Mouse (Mus musculus): ENCODE results near the gene Hcar2.

The Hcar2 gene

GRCm38 (mm10) chr5:123865365-123865764 is at the start of gene Hcar2:
Hcar2 (minus strand) TSS chr5:123865499.
- no peak for DNase-seq (ENCODE audit: low read depth, low spot score)

GRCm38 (mm10) chr5:123914852-123915251 is 49.6 kb upstream of the Hcar2 start:
- DNase-seq (ENCODE audit: low read depth, low spot score): no peak

DNA sequence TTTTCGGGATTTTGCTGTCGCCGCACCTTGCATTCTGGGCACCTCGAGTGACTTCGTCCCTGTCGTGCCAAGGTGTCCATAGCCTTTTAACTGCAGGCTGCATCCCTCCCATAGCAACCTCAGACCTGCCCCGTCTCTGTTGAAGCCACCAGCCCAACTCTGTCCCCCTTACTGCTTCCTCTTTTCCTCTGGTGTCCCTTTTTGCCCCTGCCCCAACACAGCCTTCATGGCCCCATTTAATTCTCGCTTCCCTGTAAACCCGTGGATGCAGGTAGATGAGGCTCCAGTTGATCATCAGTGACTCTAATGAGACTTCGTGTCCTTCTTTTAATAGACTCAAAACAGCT is 42.3 kb upstream of the Hcar2 start:
- DNase-seq (ENCODE audit: low read depth, low spot score): no peak

- peak; percentile 98 for DNase-seq (ENCODE audit: low read depth, low spot score)
These were observed 41.8 kb upstream of the Hcar2 start, which contains the start of gene Denr for GRCm38 (mm10) chr5:123906976-123907630. Denr (plus strand) TSS chr5:123907175.

- DNase-seq (ENCODE audit: low read depth, low spot score): no peak
These were observed 41.1 kb upstream of the Hcar2 start for GRCm38 (mm10) chr5:123906146-123906975.

DNA sequence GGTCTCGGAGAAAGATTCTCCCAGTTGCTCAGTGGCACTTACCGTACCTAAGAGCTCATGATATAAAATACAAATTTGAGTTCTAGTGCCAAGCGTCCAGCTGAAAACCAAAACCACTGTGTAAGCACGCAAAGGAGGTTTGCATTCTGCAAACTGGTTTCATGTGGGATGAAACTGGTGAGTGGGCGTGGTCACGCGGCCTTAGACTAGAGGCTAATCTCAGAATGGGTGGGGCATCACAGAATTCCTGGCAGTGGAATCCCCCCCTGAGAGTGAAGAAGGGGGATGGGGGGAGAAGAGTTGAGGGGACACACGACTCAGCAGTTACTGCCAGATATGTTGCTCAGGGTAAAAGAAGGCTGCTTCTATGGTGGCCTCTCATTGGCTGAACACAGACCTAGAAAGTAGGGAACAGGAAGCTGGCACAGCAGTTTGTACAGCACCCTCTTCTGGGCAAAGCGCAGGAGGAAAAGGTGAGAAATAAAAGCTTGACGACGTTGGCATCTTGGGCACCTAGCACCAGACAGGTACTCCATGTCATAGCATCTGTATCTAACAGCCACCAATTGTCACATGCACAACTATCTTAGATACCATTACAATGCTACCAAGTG is 38.9 kb upstream of the Hcar2 start:
- no peak for DNase-seq (ENCODE audit: low read depth, low spot score)

- DNase-seq (ENCODE audit: low read depth, low spot score): peak; percentile 55
These were observed 32.1 kb upstream of the Hcar2 start for GRCm38 (mm10) chr5:123897352-123897751.

DNA sequence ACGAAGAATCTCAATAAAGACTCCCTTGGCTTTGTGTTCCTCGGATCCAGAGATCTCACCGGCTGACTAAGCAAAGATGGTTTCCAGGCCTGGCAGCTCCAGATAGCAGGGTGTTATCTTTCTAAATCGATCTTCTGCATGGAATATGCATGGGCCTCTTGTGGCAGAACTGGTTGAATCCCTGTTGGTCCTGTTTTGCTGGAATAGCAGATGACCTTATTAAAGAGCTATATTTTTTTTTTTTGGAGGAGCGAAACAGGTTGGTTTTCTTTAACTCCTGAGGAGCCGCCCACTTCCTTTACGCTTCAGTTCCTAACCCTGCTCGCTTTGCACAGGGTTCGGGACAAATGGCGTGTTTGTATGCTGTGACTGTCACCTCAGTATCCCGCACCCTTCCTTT is 31.1 kb upstream of the Hcar2 start:
- DNase-seq (ENCODE audit: low read depth, low spot score): no peak

GRCm38 (mm10) chr5:123893520-123893919 is 28.2 kb upstream of the Hcar2 start:
- no peak for DNase-seq (ENCODE audit: low read depth, low spot score)

DNA sequence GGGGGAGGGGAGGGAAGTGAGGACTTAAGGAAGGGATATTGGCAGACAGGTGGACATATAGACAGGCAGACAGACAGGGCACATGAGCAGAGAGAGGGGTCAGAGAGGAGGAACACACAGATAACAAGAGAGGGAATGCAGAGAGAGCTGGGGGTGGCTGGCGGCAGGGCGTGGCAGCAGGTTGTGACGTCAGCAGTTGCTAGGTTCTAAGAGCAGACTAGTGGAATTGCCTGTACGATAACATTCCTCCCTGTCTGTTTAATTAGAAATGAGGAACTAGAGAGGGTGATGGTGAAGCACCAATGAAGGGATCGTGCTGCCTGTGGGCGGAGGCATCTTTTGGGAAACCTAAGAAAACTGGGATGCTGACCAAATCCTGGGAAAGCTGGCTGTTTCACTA is 26.4 kb upstream of the Hcar2 start:
- peak; percentile 43 for DNase-seq (ENCODE audit: low read depth, low spot score)

- no peak for DNase-seq (ENCODE audit: low read depth, low spot score)
These were observed 25.7 kb upstream of the Hcar2 start for GRCm38 (mm10) chr5:123890987-123891386.

DNA sequence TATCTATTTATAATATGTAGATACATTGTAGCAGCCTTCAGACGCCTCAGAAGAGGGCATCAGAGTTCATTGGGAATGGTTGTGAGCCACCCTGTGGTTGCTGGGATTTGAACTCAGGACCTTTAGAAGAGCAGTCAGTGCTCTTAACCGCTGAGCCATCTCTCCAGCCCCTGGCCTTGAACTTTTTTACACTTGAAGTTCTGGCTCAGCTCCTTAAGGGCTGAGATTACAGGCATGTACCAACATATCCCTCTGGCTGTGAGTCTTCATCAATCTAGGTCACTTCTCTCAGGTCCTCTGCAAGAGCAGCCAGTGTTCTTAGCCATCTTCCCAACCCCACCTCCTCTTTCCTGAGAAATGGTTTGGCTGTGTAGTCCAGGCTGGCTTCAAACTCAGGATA is 25.0 kb upstream of the Hcar2 start:
- no peak for DNase-seq (ENCODE audit: low read depth, low spot score)

- no peak for DNase-seq (ENCODE audit: low read depth, low spot score)
These were observed 21.1 kb upstream of the Hcar2 start for GRCm38 (mm10) chr5:123886365-123886764.

GRCm38 (mm10) chr5:123884332-123884731 is 19.0 kb upstream of the Hcar2 start:
- no peak for DNase-seq (ENCODE audit: low read depth, low spot score)

- peak; percentile 37 for DNase-seq (ENCODE audit: low read depth, low spot score)
These were observed 18.6 kb upstream of the Hcar2 start for GRCm38 (mm10) chr5:123883891-123884290.

GRCm38 (mm10) chr5:123880778-123881177 is 15.5 kb upstream of the Hcar2 start:
- DNase-seq (ENCODE audit: low read depth, low spot score): no peak

- no peak for DNase-seq (ENCODE audit: low read depth, low spot score)
These were observed 14.6 kb upstream of the Hcar2 start, which contains the start of gene Hcar1 for GRCm38 (mm10) chr5:123879928-123880327. Hcar1 (minus strand) TSS chr5:123880020.

DNA sequence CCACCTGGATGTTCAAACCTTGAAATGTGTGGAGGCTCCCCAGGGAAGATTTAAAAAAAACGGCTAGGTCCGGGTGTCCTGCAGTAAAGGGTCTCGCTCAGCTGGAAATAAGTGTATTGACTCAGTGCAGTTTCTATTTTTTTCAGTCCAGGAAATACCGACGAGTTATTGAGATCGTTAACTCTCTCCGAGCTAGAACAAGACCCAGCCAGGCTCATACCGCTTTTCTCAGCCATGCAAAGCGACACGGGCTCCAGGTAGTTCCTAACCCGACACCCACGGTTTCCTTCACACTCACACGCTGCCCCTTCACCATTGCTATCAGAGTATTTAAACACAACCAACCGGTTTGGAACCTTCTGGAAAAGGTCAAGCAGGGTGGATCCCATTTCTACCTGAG is 12.8 kb upstream of the Hcar2 start:
- DNase-seq (ENCODE audit: low read depth, low spot score): no peak

GRCm38 (mm10) chr5:123874177-123874576 is 8.9 kb upstream of the Hcar2 start:
- no peak for DNase-seq (ENCODE audit: low read depth, low spot score)

DNA sequence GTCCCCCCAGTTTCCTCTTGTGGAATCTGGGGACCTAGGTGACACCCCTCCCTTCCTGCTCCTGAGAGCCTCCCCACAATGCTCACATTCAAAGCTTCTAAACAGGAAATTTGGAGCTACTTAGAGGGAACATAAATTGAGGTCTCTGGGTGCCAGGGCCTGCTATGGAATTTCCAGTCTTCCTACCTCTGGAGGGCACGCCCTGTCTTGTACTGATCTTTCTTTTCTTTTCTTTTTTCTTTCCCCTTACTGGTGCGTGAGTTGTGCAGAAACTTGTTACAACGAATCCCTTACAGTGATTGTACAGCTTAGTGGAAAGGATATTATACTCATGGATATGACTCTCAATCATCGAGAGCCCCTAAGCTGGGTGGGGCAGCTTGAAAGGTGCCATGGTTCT is 4.3 kb upstream of the Hcar2 start:
- no peak for DNase-seq (ENCODE audit: low read depth, low spot score)

DNA sequence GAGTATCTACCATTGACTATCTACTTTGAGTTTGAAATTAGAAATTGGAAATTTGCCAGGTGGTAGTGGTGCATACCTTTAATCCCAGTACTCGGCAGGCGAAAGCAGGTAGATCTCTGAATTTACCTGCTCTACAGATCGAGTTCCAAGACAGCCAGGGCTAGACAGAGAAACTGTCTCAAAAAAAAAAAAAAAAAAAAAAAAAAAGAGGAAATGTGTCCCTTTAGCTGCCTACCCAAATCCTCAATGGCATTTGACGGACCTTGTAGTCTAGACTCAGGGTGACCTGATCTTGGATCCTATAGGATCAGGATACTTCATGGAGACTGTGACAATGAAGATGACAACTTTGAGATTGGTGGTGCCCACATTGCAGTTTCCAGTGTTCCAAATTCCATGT is 1.2 kb upstream of the Hcar2 start:
- no peak for DNase-seq (ENCODE audit: low read depth, low spot score)

GRCm38 (mm10) chr5:123863934-123864333 is 1.4 kb downstream of the Hcar2 start:
- no peak for DNase-seq (ENCODE audit: low read depth, low spot score)
